Mouse (Mus musculus) large intestine, adult 2 months (tissue): ENCODE results near the gene Rad52. TPM values are rescaled to one million over a fixed set of nuclear protein-coding genes. Genes with fewer than 3 reads are reported as not detected.

Source experiments
- DNase-seq: peaks from one replicate; pipeline ENCODE4 v3.0.0-alpha.2; 2012; ENCODE audit warnings: low read depth, low spot score
- WGBS: fragments of 180-500 bp; shearing (Covaris S2); methylation state at CpG from one replicate; pipeline ENCODE4 v1.1.7; 2018; 5-methylcytosine and 5-hydroxymethylcytosine counted together
- polyA plus RNA-seq: library from polyadenylated mRNA; depleted of rRNA; stranded (reverse); fragments of >200 nt; gene quantifications from 2 replicates; pipeline ENCODE4 v1.2.3, GENCODE M21; 2012; rRNA removed

The Rad52 gene
- 14.1 and 22.4 TPM in 2 replicates for polyA plus RNA-seq

- under 1% methylated on average over 67 of the region's 67 CpGs for WGBS
Observed at GRCm38 (mm10) chr6:119902204-119903080, at the start of gene Rad52. Gene Rad52 (plus strand): TSS chr6:119902698.

GRCm38 (mm10) chr6:119854156-119854555 is 48.3 kb upstream of the Rad52 start:
- 71% methylated on average over 2 of the region's 2 CpGs for WGBS

More at GRCm38 (mm10) chr6:119902204-119903080, at the start of gene Rad52:
- peak; percentile 75 for DNase-seq

GRCm38 (mm10) chr6:119855471-119855870 is 47.0 kb upstream of the Rad52 start:
- 87% methylated on average over 4 of the region's 4 CpGs for WGBS
- no peak for DNase-seq

More at GRCm38 (mm10) chr6:119854156-119854555, 48.3 kb upstream of the Rad52 start:
- DNase-seq = no peak

GRCm38 (mm10) chr6:119860236-119860635 is 42.3 kb upstream of the Rad52 start:
- 81% methylated on average over 2 of the region's 2 CpGs for WGBS
- no peak for DNase-seq

GRCm38 (mm10) chr6:119861519-119861918 is 41.0 kb upstream of the Rad52 start:
- no peak for DNase-seq
- 86% methylated on average over 8 of the region's 8 CpGs for WGBS

GRCm38 (mm10) chr6:119864341-119865034 is 38.0 kb upstream of the Rad52 start:
- 76% methylated on average over 11 of the region's 11 CpGs for WGBS
- DNase-seq = no peak

- DNase-seq = no peak
- WGBS = 67% methylated on average over 7 of the region's 7 CpGs
Observed at GRCm38 (mm10) chr6:119883151-119883550, 19.3 kb upstream of the Rad52 start.

GRCm38 (mm10) chr6:119892711-119893110 is 9.8 kb upstream of the Rad52 start:
- WGBS = 89% methylated on average over 7 of the region's 7 CpGs

GRCm38 (mm10) chr6:119903081-119903789 is 737 bp downstream of the Rad52 start:
- no peak for DNase-seq
- 9% methylated on average over 15 of the region's 15 CpGs for WGBS

More at GRCm38 (mm10) chr6:119892711-119893110, 9.8 kb upstream of the Rad52 start:
- DNase-seq = no peak

GRCm38 (mm10) chr6:119905461-119905860 is 3.0 kb downstream of the Rad52 start:
- DNase-seq = no peak
- WGBS = 74% methylated on average over 5 of the region's 5 CpGs

- DNase-seq = no peak
- whole genome bisulfite sequencing = 68% methylated on average over 5 of the region's 5 CpGs
Observed at GRCm38 (mm10) chr6:119912046-119912445, 9.5 kb downstream of the Rad52 start.

GRCm38 (mm10) chr6:119915710-119916109 is 13.2 kb downstream of the Rad52 start:
- no peak for DNase-seq
- 90% methylated on average over 5 of the region's 5 CpGs for WGBS

GRCm38 (mm10) chr6:119918561-119919181 is 16.2 kb downstream of the Rad52 start:
- 74% methylated on average over 16 of the region's 16 CpGs for WGBS
- DNase-seq = no peak

- 89% methylated on average over 3 of the region's 3 CpGs for WGBS
- DNase-seq = no peak
Observed at GRCm38 (mm10) chr6:119922136-119922535, 19.6 kb downstream of the Rad52 start.

GRCm38 (mm10) chr6:119922544-119922943 is 20.0 kb downstream of the Rad52 start:
- WGBS = 84% methylated on average over 4 of the region's 4 CpGs
- DNase-seq = no peak

- 37% methylated on average over 4 of the region's 4 CpGs for WGBS
- DNase-seq = no peak
Observed at GRCm38 (mm10) chr6:119924235-119925005, 21.9 kb downstream of the Rad52 start.
